Mouse (Mus musculus): Measurements from ENCODE around the gene Csnk1d.

DNA sequence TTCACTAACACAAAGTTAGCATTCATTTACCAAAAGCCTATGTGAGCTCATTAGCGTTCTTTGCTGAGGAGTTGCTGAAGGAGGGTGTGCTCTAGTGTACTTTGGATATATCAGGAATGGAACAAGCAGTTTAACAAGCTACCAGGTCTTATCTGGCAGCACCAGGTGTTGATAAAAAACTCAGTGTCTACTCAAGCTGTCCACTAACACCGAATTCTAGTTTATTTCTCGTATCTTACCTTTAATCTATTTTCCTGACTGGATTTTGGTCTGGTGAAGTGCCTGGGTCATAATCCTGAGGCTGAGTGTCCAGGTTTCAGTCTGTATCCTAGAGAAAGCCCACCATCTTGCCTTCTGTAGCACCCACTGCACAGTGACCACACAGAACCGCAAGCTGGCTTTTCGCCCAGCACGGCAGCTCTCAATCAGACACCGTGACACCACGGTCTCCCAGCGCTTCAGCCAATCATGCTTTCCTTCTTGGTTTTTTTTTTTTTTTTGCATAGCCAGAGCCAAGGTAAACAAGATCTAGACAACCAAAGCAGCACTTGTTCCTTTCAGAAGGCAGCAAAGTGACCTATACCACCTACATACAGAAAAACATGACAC, 10.6 kb downstream of the Csnk1d start:
- TF ChIP-seq MAX (IDR thresholded peaks at IDR 0.05; ENCODE audit: low read length) (no peak), POLR2A (IDR thresholded peaks at IDR 0.05; ENCODE audit: low read depth, low read length) (no peak), ZMIZ1 (IDR thresholded peaks at IDR 0.05; ENCODE audit: low read depth, low read length) (no peak), SIN3A (IDR thresholded peaks at IDR 0.05; ENCODE audit: low read length) (no peak), MXI1 (IDR thresholded peaks at IDR 0.05; ENCODE audit: low read depth, low read length) (no peak), CTCF (conservative IDR thresholded peaks at IDR 0.05 in 1 of 2, IDR thresholded peaks at IDR 0.05 in 1 of 2; ENCODE audit: low read depth in 2 of 2, low read length in 2 of 2) (no peak)
